Mouse (Mus musculus): ENCODE data around the gene Bcl7b.

Bcl7b gene

DNA sequence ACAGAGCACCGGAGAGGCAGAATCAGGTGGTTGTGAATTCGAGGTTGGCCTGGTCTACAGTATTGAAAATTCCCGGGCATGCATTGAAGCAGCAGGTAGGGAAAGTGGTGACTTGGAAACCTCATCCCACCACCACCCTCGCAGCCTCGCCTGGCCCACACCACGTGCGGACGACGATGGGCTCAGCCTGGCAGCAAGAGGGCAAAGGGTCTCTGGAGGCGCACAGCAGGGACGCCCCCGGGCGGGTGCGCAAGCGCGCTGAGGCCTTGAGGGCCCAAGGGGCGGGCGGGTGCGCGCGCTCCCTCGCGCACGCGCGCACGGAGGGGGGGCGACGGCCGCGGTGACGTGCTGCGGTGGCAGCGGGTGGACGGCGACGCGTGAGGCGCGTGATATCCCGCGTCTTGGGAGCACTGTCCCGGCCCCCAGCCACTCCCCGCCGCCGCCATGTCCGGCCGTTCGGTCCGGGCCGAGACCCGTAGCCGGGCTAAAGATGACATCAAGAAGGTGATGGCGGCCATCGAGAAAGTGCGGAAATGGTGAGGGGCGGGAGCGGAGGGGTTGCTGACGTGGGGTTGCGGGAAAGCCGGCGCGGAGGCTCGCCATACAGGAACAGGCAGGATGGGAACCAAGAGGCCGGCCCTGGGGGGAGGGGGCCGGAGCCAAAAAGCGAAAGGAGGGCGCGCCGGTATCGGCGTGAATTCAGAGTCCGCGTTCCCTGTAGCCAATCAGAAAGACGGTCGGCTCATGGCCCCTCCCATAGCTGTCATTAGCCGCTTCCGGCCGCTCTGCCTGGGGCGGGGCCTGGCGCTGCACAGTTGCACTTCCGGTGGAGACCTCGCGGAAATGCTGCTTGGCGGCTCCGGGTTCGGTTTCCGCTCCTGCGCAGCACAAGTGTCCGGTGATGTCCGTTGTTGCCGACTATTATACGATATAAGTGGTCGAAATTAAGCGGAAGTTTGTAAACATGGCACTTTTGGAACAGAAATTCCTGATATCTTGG is at the start of gene Bcl7b:
TSS of gene Bcl7b (plus strand) at position 221 of the 1,000 bp plus-strand sequence.
- peak; percentile 96 for DNase-seq

DNA sequence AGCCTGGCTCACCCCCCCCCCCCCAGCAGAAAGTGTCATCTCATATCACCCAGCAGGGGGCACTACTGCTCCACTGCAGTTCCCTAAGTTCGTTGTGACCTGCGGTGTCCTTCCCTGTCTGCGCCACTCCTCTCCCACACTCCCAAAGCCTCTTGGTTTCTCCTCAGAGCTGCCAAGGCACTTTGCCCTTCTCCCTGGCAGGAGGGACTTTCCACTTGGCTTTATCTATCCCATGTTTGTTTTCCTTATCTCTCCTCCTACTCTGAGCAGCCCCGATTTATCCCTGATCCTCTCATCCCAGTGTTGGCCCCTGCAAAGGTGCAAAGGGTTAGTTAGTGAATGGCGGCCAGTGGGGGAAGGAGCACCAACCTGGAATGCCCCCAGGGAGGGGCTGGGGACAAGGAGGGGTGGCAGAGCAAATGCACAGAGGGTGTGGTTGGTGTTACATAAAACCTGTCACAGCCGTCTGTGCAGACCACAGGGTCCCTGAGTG is 49.4 kb upstream of the Bcl7b start:
- peak; percentile 59 for DNase-seq

DNA sequence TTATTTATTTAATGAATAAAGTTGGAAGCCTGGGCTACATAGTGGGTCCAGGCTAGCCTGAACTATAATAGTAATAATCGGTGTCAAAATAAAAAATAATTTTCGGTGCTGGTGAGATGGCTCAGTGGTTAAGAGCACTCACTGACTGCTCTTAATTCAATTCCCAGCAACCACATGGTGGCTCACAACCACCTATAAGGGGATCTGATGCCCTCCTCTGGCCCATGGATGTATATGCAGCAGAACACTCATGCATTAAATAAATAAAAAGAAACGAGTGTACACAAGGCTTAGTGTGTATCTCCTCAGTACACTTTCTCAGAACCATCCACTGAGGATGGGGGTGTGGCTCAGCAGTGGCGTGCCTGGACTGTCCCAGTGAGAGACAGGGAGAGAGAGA is 47.3 kb upstream of the Bcl7b start:
- no peak for DNase-seq

DNA sequence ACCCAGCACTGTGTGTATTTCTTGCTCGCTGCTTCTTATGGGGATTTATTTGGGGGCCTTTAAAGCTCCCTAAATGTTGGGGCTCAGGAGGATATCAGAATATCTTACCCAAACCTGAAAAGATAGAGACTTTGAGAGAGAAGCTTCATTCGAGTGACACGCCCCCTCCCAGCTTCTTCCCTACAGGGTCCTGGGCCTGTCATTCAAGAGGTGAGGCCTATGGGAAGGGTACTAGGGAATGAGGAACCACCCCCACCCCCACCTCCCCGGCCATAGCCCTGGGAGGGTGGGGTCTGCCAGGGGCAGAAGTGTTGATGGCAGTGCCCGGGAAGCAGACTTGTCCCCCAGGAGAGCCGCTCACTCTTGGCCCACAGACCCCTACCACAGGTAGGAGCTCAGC is 42.0 kb upstream of the Bcl7b start:
- DNase-seq: no peak

DNA sequence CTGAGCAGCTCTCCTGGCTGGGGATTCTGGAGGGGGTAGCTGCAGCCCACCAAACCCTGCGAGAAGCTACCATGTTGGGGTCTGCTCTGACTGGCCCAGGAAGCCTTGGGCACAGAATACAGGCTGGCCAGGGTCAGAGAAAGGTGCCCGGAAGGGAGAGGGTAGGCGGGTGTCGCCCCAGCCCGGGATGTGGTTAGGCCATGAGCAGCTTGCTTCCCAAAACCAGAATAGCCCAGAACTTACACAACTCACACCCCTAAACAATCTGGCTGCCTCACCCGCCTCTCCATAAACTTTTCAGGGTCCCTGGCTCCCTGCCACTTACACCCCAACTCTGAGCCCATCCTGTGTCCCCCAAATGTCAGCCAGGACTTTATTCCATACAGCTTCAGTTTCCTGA is 40.4 kb upstream of the Bcl7b start:
- no peak for DNase-seq

DNA sequence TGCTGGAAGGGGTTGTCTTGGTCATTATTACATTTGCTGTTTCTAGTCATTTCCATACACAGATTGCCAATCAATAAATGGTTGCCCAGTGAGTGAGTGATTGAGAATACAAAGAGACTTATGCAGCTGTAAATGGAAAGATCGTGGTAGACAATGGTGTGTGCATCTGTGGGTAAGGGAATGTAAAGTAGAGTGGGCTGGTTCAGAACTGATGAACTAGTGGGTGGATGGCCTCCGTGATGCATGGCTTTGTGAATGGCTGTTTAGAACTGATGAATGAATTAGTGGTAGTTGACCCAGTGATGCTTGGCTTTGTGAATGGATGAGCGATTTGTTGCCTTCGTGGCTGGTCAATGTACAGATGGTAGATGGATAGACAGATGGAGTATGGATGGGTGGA is 38.3 kb upstream of the Bcl7b start:
- DNase-seq: no peak

DNA sequence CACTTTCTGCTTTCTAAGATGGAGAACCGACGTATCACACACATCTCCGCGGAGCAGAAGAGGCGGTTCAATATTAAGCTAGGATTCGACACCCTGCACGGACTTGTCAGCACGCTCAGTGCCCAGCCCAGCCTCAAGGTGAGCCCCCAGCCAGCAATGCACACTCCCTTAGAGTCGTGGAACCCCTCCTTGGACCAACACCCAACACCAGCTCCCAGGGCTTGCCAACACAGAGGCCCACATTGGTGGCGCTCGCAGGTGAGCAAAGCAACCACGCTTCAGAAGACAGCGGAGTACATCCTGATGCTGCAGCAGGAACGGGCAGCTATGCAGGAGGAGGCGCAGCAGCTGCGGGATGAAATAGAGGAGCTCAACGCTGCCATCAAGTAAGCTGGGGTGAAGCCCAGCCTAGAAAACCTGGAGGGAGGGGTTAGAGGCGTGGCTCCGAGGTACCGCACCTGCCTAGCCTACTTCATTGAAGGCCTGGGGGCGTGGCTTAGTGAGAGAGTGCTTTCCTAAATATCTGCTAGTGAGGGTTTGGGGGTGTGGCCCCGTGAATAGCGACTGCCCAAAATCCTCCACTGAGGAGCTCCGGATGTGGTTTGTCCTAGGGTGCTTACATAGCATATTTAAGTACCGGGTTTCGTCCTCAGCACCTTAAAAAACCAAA is 34.2 kb upstream of the Bcl7b start:
- peak; percentile 89 for DNase-seq

DNA sequence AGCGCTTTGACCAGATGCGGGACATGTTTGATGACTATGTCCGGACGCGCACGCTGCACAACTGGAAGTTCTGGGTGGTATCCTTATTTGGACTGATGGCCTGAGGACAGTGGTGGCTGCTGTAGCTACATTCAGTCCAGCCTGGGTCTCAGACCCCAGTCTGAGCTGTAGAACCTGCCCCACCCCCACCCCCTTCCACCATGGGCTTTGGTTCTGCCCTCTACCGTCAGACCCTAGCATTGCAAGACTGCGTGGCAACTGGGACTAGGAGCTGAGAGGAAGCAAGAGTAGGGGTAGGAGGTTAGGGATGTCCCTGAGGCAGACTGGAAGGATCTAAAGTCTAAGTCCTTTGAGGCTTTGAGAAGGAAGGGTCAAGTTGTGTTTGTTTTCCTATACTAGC is 33.5 kb upstream of the Bcl7b start:
- peak; percentile 58 for DNase-seq

DNA sequence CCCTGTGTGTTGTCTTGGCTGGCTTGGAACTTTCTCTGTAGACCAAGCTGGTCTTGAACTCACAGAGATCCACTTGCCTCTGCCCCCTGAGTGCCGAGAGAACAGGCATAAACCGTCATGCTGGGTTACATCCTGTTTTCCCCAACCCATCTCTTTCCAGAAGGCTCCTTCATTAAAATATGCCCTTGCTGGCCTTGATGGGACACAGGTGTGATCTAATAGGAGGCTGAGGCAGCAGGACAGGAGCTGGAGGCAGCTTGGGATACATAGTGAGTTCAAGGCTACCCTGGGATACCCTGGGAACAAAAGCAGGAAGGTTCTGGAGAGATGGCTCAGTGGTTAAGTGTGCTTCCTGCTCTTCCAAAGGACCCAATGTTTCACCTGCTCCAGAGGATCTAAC is 28.2 kb upstream of the Bcl7b start:
- DNase-seq: no peak

DNA sequence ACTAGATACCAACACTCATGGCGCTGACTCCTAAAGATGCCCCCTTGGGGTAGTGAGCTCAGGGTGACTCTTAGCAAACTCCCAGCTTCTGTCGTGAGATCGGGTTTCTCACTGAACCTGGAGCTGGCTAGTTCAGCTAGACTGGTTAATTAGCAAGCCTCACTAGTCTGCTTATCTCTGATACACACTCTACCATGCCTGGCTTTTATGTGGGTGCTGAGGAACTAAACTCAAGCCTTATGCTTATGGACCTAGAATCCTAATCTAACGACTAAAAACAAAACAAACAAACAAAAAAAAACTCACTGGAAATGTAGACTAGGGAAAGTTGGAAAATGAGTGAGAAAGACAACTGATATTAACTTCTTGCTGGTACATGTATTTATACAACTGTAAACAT is 23.6 kb upstream of the Bcl7b start:
- DNase-seq: no peak

DNA sequence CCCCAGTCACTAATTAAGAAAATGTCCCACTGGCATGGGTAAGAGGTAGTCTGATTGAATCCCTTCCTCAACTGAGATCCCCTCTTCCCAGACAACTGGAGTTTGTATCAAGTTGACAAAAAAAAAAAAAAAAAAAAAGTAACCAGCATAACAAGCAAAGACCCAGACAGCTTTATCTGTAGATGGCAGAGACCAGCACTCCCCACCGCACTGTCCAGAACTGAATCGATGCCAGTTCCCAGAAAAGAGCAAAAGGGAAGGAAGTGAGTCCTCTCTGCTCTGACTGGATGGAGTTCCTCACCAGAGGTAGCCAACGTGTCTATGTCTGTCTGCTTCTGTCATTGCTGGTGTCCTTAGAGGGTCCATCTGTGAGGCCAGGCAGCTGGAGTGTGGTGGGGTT is 22.6 kb upstream of the Bcl7b start:
- no peak for DNase-seq

DNA sequence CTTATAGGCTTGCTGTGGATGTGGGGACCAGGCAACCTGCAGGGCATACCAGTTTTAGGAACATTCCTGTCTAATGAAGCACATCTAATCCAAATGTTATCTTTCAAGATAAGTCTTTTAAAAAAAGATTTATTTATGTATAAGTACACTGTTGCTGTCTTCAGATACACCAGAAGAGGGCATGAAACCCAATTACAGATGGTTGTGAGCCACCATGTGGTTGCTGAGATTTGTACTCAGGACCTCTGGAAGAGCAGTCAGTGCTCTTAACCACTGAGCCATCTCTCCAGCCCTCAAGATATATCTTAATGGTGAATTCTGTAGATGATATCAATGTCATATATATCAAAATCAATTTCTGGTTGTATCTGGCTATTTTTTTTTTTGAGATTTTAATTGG is 22.1 kb upstream of the Bcl7b start:
- DNase-seq: no peak

DNA sequence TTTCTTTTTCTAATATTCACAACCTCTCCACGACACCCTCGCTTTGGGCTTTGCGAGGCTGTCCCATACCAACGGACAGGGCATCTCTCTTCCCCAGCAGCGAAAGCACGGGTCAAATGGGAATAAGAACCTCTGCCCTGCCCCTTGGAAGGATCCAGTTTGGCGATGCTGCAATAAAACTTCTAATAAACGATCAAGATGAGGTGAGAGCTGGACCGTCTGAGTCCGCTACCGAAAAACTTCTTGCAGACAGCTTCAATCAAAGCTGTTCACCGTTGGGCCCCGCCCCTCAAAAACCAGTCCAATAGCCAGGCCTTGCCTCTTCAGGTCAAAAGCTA is 19.4 kb upstream of the Bcl7b start:
- DNase-seq: no peak

DNA sequence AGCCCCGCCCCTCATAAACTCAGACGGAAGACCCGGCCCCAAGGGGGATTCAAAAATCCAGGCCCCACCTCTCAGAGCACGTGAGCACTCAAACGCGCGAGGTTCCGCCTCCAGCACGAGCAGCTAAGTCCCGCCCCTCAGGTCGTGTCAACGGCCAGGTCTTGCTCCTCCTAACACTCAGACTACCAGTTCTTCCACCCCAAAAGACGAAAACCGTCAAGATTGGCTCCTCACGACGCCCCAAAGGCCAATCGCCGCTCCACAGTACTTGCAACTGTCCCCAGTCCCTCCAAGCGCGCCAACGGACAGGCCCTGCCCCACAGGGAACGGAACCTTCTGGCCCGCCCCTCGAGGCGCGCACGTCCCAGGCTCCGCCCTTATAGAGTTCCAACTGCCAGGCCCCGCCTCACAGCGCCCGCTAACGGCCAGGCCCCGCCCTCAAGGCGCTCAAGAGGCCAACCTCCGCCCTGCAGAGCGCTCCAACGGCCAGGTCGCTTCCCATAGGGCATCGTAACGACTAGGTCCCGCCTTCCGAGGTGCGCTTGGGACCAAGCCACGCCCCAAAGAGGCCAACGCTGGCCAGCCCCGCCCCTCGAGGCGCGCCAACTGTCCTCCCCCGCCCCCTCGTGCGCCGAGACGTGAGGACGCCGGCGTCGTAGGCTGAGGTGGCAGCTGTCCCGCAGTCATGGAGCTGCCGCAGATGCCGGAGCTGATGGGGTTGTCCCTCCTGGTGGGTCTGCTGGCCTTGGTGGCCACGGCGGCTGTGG is 18.8 kb upstream of the Bcl7b start, which contains the start of gene Tbl2:
TSS of gene Tbl2 (plus strand) at position 605 of the 767 bp plus-strand sequence.
- peak; percentile 99 for DNase-seq

DNA sequence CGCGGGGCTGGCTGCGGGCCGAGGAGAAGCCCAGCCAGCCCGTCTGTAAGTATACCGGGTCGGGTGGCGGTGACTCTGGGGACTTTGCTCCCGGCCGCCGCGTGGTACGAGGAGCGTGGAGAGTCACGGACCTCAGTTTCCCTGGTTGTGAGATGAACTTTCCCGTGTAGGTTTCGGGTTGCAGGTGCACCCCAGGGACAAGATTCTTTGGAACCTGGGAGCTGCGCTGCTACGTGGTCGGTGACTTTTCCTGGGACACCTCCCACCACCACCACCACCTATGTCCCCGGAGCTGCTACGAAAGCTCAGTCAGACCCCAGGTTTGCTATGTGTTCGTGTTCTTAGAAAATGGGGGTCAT is 18.3 kb upstream of the Bcl7b start:
- DNase-seq: no peak

DNA sequence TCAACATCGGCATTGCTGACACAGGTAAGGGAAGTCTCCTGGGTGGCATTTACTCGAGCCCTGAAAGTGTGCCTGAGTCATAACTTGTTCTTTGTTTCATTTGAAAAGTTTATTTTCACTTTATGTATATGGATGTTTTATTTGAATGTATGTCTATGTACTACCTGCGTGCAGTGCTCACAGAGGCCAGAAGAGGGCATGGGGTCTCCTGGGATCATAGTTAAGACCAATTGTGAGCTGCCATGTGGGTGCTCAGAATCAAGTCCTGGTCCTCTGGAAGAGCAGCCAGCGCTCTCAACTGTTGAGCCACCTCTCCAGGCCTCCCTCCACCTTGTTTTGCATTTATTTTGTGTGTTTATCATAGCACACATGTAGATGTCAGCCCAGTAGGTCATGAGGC is 11.6 kb upstream of the Bcl7b start:
- DNase-seq: no peak

DNA sequence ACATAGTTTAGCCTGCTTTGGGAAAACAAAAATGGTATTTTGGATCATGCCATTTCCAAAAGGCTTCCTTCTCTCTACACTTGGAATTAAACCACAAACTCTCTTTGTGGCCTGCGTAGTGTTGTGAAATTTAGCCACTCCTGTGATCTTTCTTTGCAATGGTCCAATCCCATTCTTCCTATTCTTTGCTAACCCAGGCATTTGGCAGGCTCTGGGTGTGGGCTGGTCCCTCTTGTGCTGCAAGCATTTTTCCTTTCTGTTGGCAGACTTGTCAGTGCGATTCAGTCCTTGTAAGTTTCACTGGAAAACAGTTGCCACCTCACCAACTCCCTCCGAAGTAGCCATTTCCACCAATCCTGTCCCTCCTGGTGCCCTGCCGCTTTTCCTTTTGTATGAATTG is 6.9 kb upstream of the Bcl7b start:
- no peak for DNase-seq

DNA sequence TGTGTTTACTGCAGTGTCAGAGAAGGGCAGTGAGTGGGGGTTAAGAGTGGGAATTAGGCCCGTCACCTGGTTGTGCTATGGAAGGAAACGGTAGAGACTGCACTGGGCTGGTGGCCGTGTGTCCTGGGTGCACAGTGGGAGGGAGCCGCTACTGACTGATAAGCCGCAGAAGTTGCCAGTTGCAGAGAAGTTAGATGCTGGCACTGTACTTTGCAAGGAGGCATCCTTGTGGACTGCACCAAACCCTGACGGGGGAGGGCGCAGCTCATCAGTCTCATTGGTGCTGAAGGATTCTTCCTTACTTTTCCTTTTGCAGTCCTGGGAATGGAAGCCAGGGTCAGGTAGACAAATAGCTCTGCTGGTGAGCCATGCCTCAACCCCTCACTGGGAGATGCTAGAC is 6.4 kb upstream of the Bcl7b start:
- no peak for DNase-seq

DNA sequence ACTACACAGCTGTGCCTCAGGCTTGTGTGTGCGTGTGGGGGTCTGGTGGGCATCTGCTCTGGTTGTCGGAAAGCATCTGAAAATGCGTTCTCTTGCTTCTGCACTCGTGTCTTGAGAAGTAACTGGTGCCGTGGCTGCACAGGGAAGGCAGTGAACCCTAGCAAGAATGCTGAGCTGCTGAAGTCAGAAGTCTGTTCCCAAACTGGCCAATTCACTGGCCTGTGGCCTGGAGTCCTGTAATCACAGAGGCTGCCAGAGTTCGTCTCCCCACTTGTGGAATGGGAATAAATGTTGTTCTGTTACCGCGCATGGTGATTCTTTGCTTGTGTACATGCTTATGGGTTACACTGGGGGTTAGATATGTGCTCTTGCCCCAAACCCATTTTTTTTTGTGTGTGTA is 5.7 kb upstream of the Bcl7b start:
- no peak for DNase-seq

DNA sequence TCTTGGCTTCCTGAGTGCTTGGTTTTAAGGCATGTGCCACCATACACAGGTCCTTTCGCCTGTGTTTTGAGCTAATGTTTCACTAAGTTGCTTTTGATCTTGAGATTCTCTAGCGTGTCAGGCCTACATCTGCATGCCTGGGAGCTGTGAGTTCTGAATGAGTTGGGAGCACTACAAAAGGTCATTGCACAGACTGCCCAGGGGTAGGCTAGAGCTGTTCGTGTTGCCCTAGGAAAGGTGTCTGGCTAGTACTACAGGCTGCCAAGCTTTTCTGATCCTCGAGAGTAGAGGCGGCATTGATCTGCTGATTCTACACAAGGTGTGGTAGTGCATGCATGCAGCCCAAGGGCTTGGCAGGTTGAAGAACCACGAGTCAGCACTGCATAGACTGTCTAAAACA is 5.3 kb upstream of the Bcl7b start:
- no peak for DNase-seq

DNA sequence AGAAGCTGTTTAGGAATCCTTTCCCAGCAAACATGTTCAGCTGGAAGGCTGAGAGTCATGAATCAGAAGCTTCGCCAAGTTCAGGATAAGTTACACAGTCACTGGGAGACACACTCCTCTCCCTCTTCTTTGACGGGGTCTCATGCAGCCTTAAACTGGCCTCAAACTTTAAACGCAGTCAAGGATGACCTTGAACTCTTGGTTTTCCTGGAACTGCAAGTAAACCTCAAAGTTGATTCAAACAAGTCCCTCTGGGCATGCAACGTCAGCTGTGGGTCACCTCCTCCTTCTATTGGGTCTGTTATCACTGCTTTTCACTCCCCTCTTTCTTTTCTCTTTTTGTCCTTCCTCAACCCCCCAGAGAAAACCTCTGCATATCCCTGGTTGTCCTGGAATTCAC is 1.2 kb upstream of the Bcl7b start:
- DNase-seq: no peak

DNA sequence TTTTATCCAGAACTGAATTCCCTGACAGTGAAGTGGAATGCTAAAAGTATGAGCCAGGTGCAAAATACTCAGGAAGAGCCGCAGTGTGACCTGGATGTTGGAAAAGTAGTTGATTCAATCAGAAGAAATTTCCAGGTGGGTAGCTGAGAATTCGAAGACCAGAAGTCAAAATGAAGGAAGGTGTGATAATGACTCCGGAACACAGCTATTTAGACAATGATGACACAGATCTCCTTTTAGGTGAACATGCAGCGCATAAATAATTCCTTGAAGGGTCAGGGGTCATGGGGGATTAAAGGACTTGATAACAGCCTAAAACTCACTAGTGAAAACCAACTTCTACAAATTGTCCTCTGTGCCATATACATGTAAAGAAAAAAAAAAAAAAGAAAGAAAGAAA is 614 bp upstream of the Bcl7b start:
- DNase-seq: no peak

DNA sequence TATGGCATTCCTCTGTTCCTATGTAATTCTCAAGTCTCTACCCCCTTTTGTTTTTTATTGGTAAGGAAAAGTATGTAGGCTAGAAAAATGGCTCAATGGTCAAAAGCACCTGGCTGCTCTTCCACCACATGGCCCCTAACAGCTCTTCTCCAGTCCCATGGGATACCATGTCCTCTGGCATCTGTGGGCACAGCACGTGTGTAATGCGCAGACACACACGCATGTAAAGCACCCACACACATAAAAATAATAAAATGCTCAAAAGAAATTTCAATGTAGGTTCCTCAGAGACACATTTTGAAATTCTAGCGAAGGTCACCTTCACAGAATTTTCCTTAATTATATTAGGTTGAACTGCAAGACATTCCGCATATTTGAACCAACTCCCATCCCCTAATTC is 1.4 kb downstream of the Bcl7b start:
- DNase-seq: no peak

Data from thymus, postnatal 14 days (tissue).